Mouse (Mus musculus): ENCODE data around the gene Capn10. TPM values are rescaled to one million over a fixed set of nuclear protein-coding genes. Genes with fewer than 3 reads are reported as not detected.

Capn10 gene
- polyA plus RNA-seq, 1 experiment, result 15.5 TPM

GRCm38 (mm10) chr1:92906779-92907631, 27.2 kb upstream of the Capn10 start, which contains the start of gene Dusp28:
Gene Dusp28, plus strand, starts transcription at chr1:92906981.
- WGBS, result under 1% methylated on average over 81 of the region's 81 CpGs
- Histone ChIP-seq H3K4me3 (replicated peaks; ENCODE audit: control insufficient read depth, low read depth, low read length) (peak within 1 kb of the TSS; percentile 87), H3K4me1 (ENCODE audit: control insufficient read depth, insufficient read depth, low read length) (peaks cover 8% of the 10 kb centered on the region), H3K27ac (ENCODE audit: control insufficient read depth, insufficient read depth, low read depth, low read length, poor library complexity) (peak within 1 kb of the TSS; percentile 96)
- TF ChIP-seq CTCF (IDR thresholded peaks at IDR 0.05; ENCODE audit: control insufficient read depth, insufficient read depth, low read length) (peak; percentile 58; the same call in 1 of the 2 replicates), POLR2A (IDR thresholded peaks at IDR 0.05; ENCODE audit: borderline replicate concordance, control insufficient read depth, low read depth, low read length) (peak; percentile 80; the same call in 1 of the 2 replicates)

- no peak for TF ChIP-seq POLR2A (IDR thresholded peaks at IDR 0.05; ENCODE audit: borderline replicate concordance, control insufficient read depth, low read depth, low read length)
- TF ChIP-seq CTCF (IDR thresholded peaks at IDR 0.05; ENCODE audit: control insufficient read depth, insufficient read depth, low read length), result no peak
- Histone ChIP-seq H3K4me1 (ENCODE audit: control insufficient read depth, insufficient read depth, low read length) (peaks cover 10% of the 10 kb centered on the region), H3K4me3 (replicated peaks; ENCODE audit: control insufficient read depth, low read depth, low read length) (peak overlapping the region; percentile 87), H3K27ac (ENCODE audit: control insufficient read depth, insufficient read depth, low read depth, low read length, poor library complexity) (peak overlapping the region; percentile 96)
- WGBS, result 39% methylated on average over 20 of the region's 20 CpGs
Observed at GRCm38 (mm10) chr1:92907632-92908360, 26.4 kb upstream of the Capn10 start.

- WGBS, result 89% methylated on average over 3 of the region's 3 CpGs
- TF ChIP-seq POLR2A (IDR thresholded peaks at IDR 0.05; ENCODE audit: borderline replicate concordance, control insufficient read depth, low read depth, low read length), result no peak
- TF ChIP-seq CTCF (IDR thresholded peaks at IDR 0.05; ENCODE audit: control insufficient read depth, insufficient read depth, low read length), result no peak
- Histone ChIP-seq H3K27ac (ENCODE audit: control insufficient read depth, insufficient read depth, low read depth, low read length, poor library complexity) (no peak overlapping the region), H3K4me3 (replicated peaks; ENCODE audit: control insufficient read depth, low read depth, low read length) (no peak overlapping the region), H3K4me1 (ENCODE audit: control insufficient read depth, insufficient read depth, low read length) (peaks cover 10% of the 10 kb centered on the region)
Observed at GRCm38 (mm10) chr1:92908664-92909063, 25.5 kb upstream of the Capn10 start.

DNA sequence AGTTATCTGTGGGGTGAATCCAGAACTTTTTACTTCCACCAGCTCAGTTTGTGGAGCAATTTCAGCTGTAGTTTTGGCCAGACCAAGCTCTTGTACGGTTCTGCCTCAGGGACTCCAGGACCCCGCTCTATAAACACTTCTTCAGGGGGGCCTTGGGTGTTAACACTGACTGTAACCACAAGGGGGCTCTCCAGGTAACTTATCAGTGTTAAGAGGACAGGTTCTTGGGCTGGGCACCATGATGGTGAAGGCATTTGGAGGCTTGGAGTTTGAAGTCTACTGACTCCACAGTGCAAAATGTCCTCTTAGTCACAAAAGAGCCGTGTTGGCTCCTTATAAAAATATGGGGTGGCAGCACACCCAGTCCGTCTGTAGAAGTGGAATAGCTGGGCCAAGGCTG, 25.1 kb upstream of the Capn10 start:
- H3K4me3 ChIP-seq (replicated peaks; ENCODE audit: control insufficient read depth, low read depth, low read length), result no peak overlapping the region
- H3K27ac ChIP-seq (ENCODE audit: control insufficient read depth, insufficient read depth, low read depth, low read length, poor library complexity), result no peak overlapping the region
- TF ChIP-seq CTCF (IDR thresholded peaks at IDR 0.05; ENCODE audit: control insufficient read depth, insufficient read depth, low read length) (no peak), POLR2A (IDR thresholded peaks at IDR 0.05; ENCODE audit: borderline replicate concordance, control insufficient read depth, low read depth, low read length) (no peak)
- 72% methylated on average over 4 of the region's 4 CpGs for WGBS
- peaks cover 10% of the 10 kb centered on the region for H3K4me1 ChIP-seq (ENCODE audit: control insufficient read depth, insufficient read depth, low read length)

DNA sequence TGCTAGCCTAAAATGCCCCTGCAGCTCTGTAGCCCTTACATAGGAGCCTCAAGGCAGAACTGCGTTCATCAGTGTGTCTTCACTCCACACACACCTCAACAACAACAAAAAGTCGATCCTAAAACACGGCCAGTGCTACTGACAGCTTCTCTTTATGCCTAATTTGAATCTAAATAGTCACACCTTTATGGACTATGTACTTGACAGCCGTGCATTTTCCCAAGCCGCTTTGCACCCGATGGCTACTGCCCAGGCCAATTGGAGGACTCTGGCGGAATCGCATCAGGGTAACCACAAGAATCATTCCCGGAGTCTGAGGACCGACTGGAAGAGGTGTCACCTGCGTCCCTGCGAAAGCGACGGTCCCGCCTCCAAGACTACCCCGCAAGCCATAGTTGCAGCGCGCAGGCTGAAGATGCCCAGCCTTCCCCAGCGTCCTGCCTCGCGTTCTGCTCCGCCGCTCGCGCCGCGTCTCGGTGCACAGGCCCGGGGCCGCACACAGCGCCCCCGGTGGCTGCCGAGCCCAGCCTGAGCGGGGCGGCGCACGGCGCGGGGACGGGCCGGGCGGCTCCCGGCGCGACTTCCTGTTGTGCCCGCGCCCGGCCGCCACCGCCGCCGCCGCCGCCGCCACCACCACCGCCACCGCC, 23.8 kb upstream of the Capn10 start, which contains the start of gene Rnpepl1:
TSS of gene Rnpepl1 (plus strand) at position 545 of the 647 bp plus-strand sequence.
- TF ChIP-seq CTCF (IDR thresholded peaks at IDR 0.05; ENCODE audit: control insufficient read depth, insufficient read depth, low read length) (peak; percentile 78), POLR2A (IDR thresholded peaks at IDR 0.05; ENCODE audit: borderline replicate concordance, control insufficient read depth, low read depth, low read length) (peak; percentile 80; the same call in 1 of the 2 replicates)
- WGBS, result under 1% methylated on average over 54 of the region's 57 CpGs

GRCm38 (mm10) chr1:92910925-92911720, 23.1 kb upstream of the Capn10 start:
- no peak; the same call in 1 of the 2 replicates for TF ChIP-seq POLR2A (IDR thresholded peaks at IDR 0.05; ENCODE audit: borderline replicate concordance, control insufficient read depth, low read depth, low read length)
- Histone ChIP-seq H3K27ac (ENCODE audit: control insufficient read depth, insufficient read depth, low read depth, low read length, poor library complexity) (peak overlapping the region; percentile 92), H3K4me3 (replicated peaks; ENCODE audit: control insufficient read depth, low read depth, low read length) (peak overlapping the region; percentile 84), H3K4me1 (ENCODE audit: control insufficient read depth, insufficient read depth, low read length) (peaks cover 9% of the 10 kb centered on the region)
- under 1% methylated on average over 83 of the region's 85 CpGs for WGBS

More for the DNA sequence above, 23.8 kb upstream of the Capn10 start, which contains the start of gene Rnpepl1:
- Histone ChIP-seq H3K27ac (ENCODE audit: control insufficient read depth, insufficient read depth, low read depth, low read length, poor library complexity) (peak within 1 kb of the TSS; percentile 92), H3K4me3 (replicated peaks; ENCODE audit: control insufficient read depth, low read depth, low read length) (peak within 1 kb of the TSS; percentile 84), H3K4me1 (ENCODE audit: control insufficient read depth, insufficient read depth, low read length) (peaks cover 10% of the 10 kb centered on the region)

GRCm38 (mm10) chr1:92911721-92912138, 22.4 kb upstream of the Capn10 start:
- 22% methylated on average over 8 of the region's 8 CpGs for whole genome bisulfite sequencing
- TF ChIP-seq CTCF (IDR thresholded peaks at IDR 0.05; ENCODE audit: control insufficient read depth, insufficient read depth, low read length), result no peak
- TF ChIP-seq POLR2A (IDR thresholded peaks at IDR 0.05; ENCODE audit: borderline replicate concordance, control insufficient read depth, low read depth, low read length), result no peak
- peak overlapping the region; percentile 92 for H3K27ac ChIP-seq (ENCODE audit: control insufficient read depth, insufficient read depth, low read depth, low read length, poor library complexity)
- H3K4me3 ChIP-seq (replicated peaks; ENCODE audit: control insufficient read depth, low read depth, low read length), result peak overlapping the region; percentile 84
- H3K4me1 ChIP-seq (ENCODE audit: control insufficient read depth, insufficient read depth, low read length), result peaks cover 9% of the 10 kb centered on the region

Measured in bone marrow, adult 2 months (tissue).